Mouse (Mus musculus) cerebellum, adult (tissue): ENCODE measurements around the gene Slc28a2.
"Not testable (repeated sequence)": the region's sequence is repeated elsewhere in the genome, so short reads cannot be mapped to it uniquely, and the experiment has no call there.

Experiments
- ATAC-seq: cut with Nextera tagmentation; 2 replicates; pipeline ENCODE4 v1.9.2; 2017; ENCODE audit warnings: mild to moderate bottlenecking, moderate library complexity, mixed read lengths; ENCODE audit not compliant: insufficient number of reproducible peaks, low FRiP score, low TSS enrichment

The Slc28a2 gene

GRCm38 (mm10) chr2:122426200-122426599 is at the start of gene Slc28a2:
Gene Slc28a2 (plus strand): TSS chr2:122426477.
- not testable (repeated sequence) for ATAC-seq

- ATAC-seq, result peak; percentile 43
Observed at GRCm38 (mm10) chr2:122377215-122377674, 49.0 kb upstream of the Slc28a2 start.

- ATAC-seq, result peak; percentile 38; the same call in 1 of the 2 replicates
Observed at GRCm38 (mm10) chr2:122377751-122378246, 48.5 kb upstream of the Slc28a2 start.

GRCm38 (mm10) chr2:122378421-122379291 is 47.6 kb upstream of the Slc28a2 start:
- ATAC-seq, result no peak

GRCm38 (mm10) chr2:122379292-122379650 is 47.0 kb upstream of the Slc28a2 start:
- no peak for ATAC-seq

GRCm38 (mm10) chr2:122380768-122381311 is 45.4 kb upstream of the Slc28a2 start:
- ATAC-seq, result no peak

- ATAC-seq, result no peak
Observed at GRCm38 (mm10) chr2:122381329-122382103, 44.8 kb upstream of the Slc28a2 start.

- no peak for ATAC-seq
Observed at GRCm38 (mm10) chr2:122382121-122382520, 44.2 kb upstream of the Slc28a2 start.

- ATAC-seq, result no peak
Observed at GRCm38 (mm10) chr2:122385095-122385494, 41.2 kb upstream of the Slc28a2 start.

- not testable (repeated sequence) for ATAC-seq
Observed at GRCm38 (mm10) chr2:122387135-122387534, 39.1 kb upstream of the Slc28a2 start.

- no peak for ATAC-seq
Observed at GRCm38 (mm10) chr2:122396150-122396549, 30.1 kb upstream of the Slc28a2 start.

- no peak for ATAC-seq
Observed at GRCm38 (mm10) chr2:122407607-122408006, 18.7 kb upstream of the Slc28a2 start.

GRCm38 (mm10) chr2:122408928-122409327 is 17.3 kb upstream of the Slc28a2 start:
- ATAC-seq, result no peak

- ATAC-seq, result not testable (repeated sequence)
Observed at GRCm38 (mm10) chr2:122426645-122427044, 368 bp downstream of the Slc28a2 start.

GRCm38 (mm10) chr2:122438706-122439482 is 12.6 kb downstream of the Slc28a2 start:
- ATAC-seq, result not testable (repeated sequence)

- ATAC-seq, result not testable (repeated sequence)
Observed at GRCm38 (mm10) chr2:122440521-122440920, 14.2 kb downstream of the Slc28a2 start.

GRCm38 (mm10) chr2:122441000-122441933 is 15.0 kb downstream of the Slc28a2 start:
- ATAC-seq, result no peak

- ATAC-seq, result no peak
Observed at GRCm38 (mm10) chr2:122450351-122450750, 24.1 kb downstream of the Slc28a2 start.

GRCm38 (mm10) chr2:122452426-122452825 is 26.1 kb downstream of the Slc28a2 start:
- no peak for ATAC-seq
